9 mouse cellular contexts compared by ENCODE assay signal in genomic region chr10:79856704-79857451, GRCm38 (mm10). TPM values are rescaled to one million over a fixed set of nuclear protein-coding genes. Genes with fewer than 3 reads are reported as not detected.
DNase-seq lines count a peak whose midpoint lies in the region; ATAC-seq and TF ChIP-seq lines count a peak whose summit lies in the region.
"Had no signal": no experiment of that assay in that cellular context is flagged by ENCODE, and none has a peak within 500 bp of the region (broad histone marks: within the 10 kb centered on the region; RNA-seq: fewer than 3 reads in every experiment).

No protein-coding gene starts in this region.

- peaks cover 64% of the 10 kb centered on the region for H3K36me3 ChIP-seq in forebrain, embryonic 10.5 days (replicated peaks)
- H3K36me3 ChIP-seq in liver, embryonic 12.5 days: peaks cover 62% of the 10 kb centered on the region

- peak overlapping the region; percentile 98 for H3K4me2 ChIP-seq in liver, embryonic 12.5 days

- H3K27ac ChIP-seq in gastrocnemius, adult 2 months: peak overlapping the region; percentile 100
- H3K27ac ChIP-seq in forebrain, embryonic 10.5 days: peak overlapping the region; percentile 44; the same call in 1 of the 2 replicates
- H3K27ac ChIP-seq in liver, embryonic 12.5 days: peak overlapping the region; percentile 99

- no peaks in the 10 kb centered on the region for H3K27me3 ChIP-seq in forebrain, embryonic 10.5 days (ENCODE audit: poor library complexity, severe bottlenecking)
- H3K27me3 ChIP-seq in liver, embryonic 12.5 days (replicated peaks): no peaks in the 10 kb centered on the region

- H3K4me1 ChIP-seq in forebrain, embryonic 10.5 days: peaks cover 62% of the 10 kb centered on the region
- peaks cover 62% of the 10 kb centered on the region for H3K4me1 ChIP-seq in liver, embryonic 12.5 days

- no peak for ATAC-seq in liver, embryonic 12.5 days

- no peak for TF ChIP-seq CTCF in gastrocnemius, adult 2 months (IDR thresholded peaks at IDR 0.05)

- H3K9me3 ChIP-seq in forebrain, embryonic 10.5 days: no peaks in the 10 kb centered on the region
- no peaks in the 10 kb centered on the region for H3K9me3 ChIP-seq in liver, embryonic 12.5 days (replicated peaks)

- intact Hi-C loops in gastrocnemius, adult 2 months (cut with DNase I): no loop called here
- intact Hi-C loops in gastrocnemius, postnatal 36 days (cut with DNase I): no loop called here
- intact Hi-C loops in left cerebral cortex, postnatal 4 days (cut with DNase I): no loop called here

- H3K4me3 ChIP-seq in gastrocnemius, adult 2 months: peak overlapping the region; percentile 95
- H3K4me3 ChIP-seq in forebrain, embryonic 10.5 days: peak overlapping the region; percentile 83
- H3K4me3 ChIP-seq in liver, embryonic 12.5 days: peak overlapping the region; percentile 93

- 81% methylated on average over 7 of the region's 7 CpGs for WGBS in forebrain, embryonic 10.5 days
- WGBS in liver, embryonic 12.5 days (ENCODE audit: insufficient replicate concordance): 42% methylated on average over 7 of the region's 7 CpGs

- no peak for DNase-seq in gastrocnemius, adult 2 months
- DNase-seq in gastrocnemius, postnatal 36 days: no peak
- peak; percentile 26 for DNase-seq in 3T3-L1 (ENCODE audit: low read depth, low spot score)
- DNase-seq in forebrain, embryonic 10.5 days (ENCODE audit: extremely low spot score, low spot score): no peak
- no peak for DNase-seq in urinary bladder, postnatal 4 days (ENCODE audit: low spot score in 2 of 2)
- DNase-seq in left cerebral cortex, postnatal 4 days: no peak
- no peak for DNase-seq in adrenal gland, postnatal 14 days

- peak overlapping the region; percentile 97 for H3K9ac ChIP-seq in liver, embryonic 12.5 days

RNA-seq across cellular contexts. Expression of gene Ptbp1, which starts 2.7 kb away (rescaled TPM):
- 10 to 100 TPM; 18.8 to 25.1 TPM for total RNA-seq in gastrocnemius, adult 2 months (2021)
- 10 to 100 TPM; 17.2 to 17.4 TPM for total RNA-seq in gastrocnemius, postnatal 36 days (2021)
- polyA plus RNA-seq in forebrain, embryonic 10.5 days (2016; fragmentation: Nextera tagmentation; extraction: Ambion mirVana): 370 and 377 TPM in 2 replicates
- 207 and 211 TPM in 2 replicates for polyA plus RNA-seq in liver, embryonic 12.5 days (2016; fragmentation: Nextera tagmentation; extraction: Ambion mirVana)
- total RNA-seq in left cerebral cortex, postnatal 4 days (2021): 10 to 100 TPM; 91.7 to 92.7 TPM
- total RNA-seq in adrenal gland, postnatal 14 days (2021): 291 and 302 TPM in 2 replicates

RNA-seq across cellular contexts. Expression of gene Prtn3, which starts 17.4 kb away (rescaled TPM):
- not detected for total RNA-seq in gastrocnemius, adult 2 months (2021)
- not detected for total RNA-seq in gastrocnemius, postnatal 36 days (2021)
- polyA plus RNA-seq in forebrain, embryonic 10.5 days (2016; fragmentation: Nextera tagmentation; extraction: Ambion mirVana): 8.1 TPM in 2 replicates
- 38.4 and 38.6 TPM in 2 replicates for polyA plus RNA-seq in liver, embryonic 12.5 days (2016; fragmentation: Nextera tagmentation; extraction: Ambion mirVana)
- 1 to 10 TPM; 6.9 to 7.0 TPM for total RNA-seq in left cerebral cortex, postnatal 4 days (2021)
- 1.0 TPM in 1 of 2 replicates, not detected in the other for total RNA-seq in adrenal gland, postnatal 14 days (2021)

RNA-seq across cellular contexts. Expression of gene Plppr3, which starts 17.6 kb away (rescaled TPM):
- total RNA-seq in gastrocnemius, adult 2 months (2021): under 1 TPM in 1 of 2 experiments, not detected in 1; 0.17 TPM
- not detected for total RNA-seq in gastrocnemius, postnatal 36 days (2021)
- polyA plus RNA-seq in forebrain, embryonic 10.5 days (2016; fragmentation: Nextera tagmentation; extraction: Ambion mirVana): 91.4 and 102 TPM in 2 replicates
- polyA plus RNA-seq in liver, embryonic 12.5 days (2016; fragmentation: Nextera tagmentation; extraction: Ambion mirVana): 8.2 and 10.0 TPM in 2 replicates
- total RNA-seq in left cerebral cortex, postnatal 4 days (2021): 100 to 1,000 TPM; 277 to 305 TPM
- 0.93 and 2.2 TPM in 2 replicates for total RNA-seq in adrenal gland, postnatal 14 days (2021)

RNA-seq across cellular contexts. Expression of gene Elane, which starts 29.2 kb away (rescaled TPM):
- total RNA-seq in gastrocnemius, adult 2 months (2021): not detected
- total RNA-seq in gastrocnemius, postnatal 36 days (2021): not detected
- not detected in 2 replicates for polyA plus RNA-seq in forebrain, embryonic 10.5 days (2016; fragmentation: Nextera tagmentation; extraction: Ambion mirVana)
- 12.1 and 15.4 TPM in 2 replicates for polyA plus RNA-seq in liver, embryonic 12.5 days (2016; fragmentation: Nextera tagmentation; extraction: Ambion mirVana)
- total RNA-seq in left cerebral cortex, postnatal 4 days (2021): not detected
- 0.70 TPM in 1 of 2 replicates, not detected in the other for total RNA-seq in adrenal gland, postnatal 14 days (2021)
- polyA plus RNA-seq: large intestine, adult 2 months had no signal

RNA-seq across cellular contexts. Expression of gene Cfd, which starts 33.8 kb away (rescaled TPM):
- total RNA-seq in gastrocnemius, adult 2 months (2021): 10 to 100 TPM; 12.9 to 77.1 TPM
- 10 to 100 TPM; 47.6 to 86.0 TPM for total RNA-seq in gastrocnemius, postnatal 36 days (2021)
- not detected in 2 replicates for polyA plus RNA-seq in forebrain, embryonic 10.5 days (2016; fragmentation: Nextera tagmentation; extraction: Ambion mirVana)
- not detected in 2 replicates for polyA plus RNA-seq in liver, embryonic 12.5 days (2016; fragmentation: Nextera tagmentation; extraction: Ambion mirVana)
- total RNA-seq in left cerebral cortex, postnatal 4 days (2021): not detected
- total RNA-seq in adrenal gland, postnatal 14 days (2021): 561 and 750 TPM in 2 replicates

Comparison
In these comparisons a context has a peak if more than half of its experiments do, and no peak if none do; other contexts are left out.
1. H3K27ac ChIP-seq: peak in every context shown above with its lines; median percentile 100 in gastrocnemius, adult 2 months; 99 in liver, embryonic 12.5 days; 44 in forebrain, embryonic 10.5 days.
2. RNA of gene Plppr3, which starts 17.6 kb away (total RNA-seq): 277 to 305 TPM in left cerebral cortex, postnatal 4 days; 0.93 to 2.2 TPM in adrenal gland, postnatal 14 days, not detected in gastrocnemius, postnatal 36 days and 0.17 TPM in gastrocnemius, adult 2 months; every median in the first group is over 10 times any median in the second.
3. Peak in every context shown above with its lines, with median percentiles within 50 percentile points of each other: H3K4me3 ChIP-seq.